Comparison of ENCODE assay signal across 8 mouse cellular contexts in genomic region chr5:72503531-72504523, GRCm38 (mm10). TPM values are rescaled to one million over a fixed set of nuclear protein-coding genes. Genes with fewer than 3 reads are reported as not detected.
DNase-seq lines count a peak whose midpoint lies in the region; ATAC-seq lines count a peak whose summit lies in the region.

Corin (minus strand) TSS chr5:72504473.

- no peak within 1 kb of the TSS for H3K27ac ChIP-seq in embryonic facial prominence, embryonic 11.5 days (replicated peaks; ENCODE audit: low read depth, low read length)
- H3K27ac ChIP-seq in liver, embryonic 12.5 days, result no peak within 1 kb of the TSS
- no peak within 1 kb of the TSS for H3K27ac ChIP-seq in stomach, embryonic 15.5 days

- peak within 1 kb of the TSS; percentile 37 for H3K9ac ChIP-seq in embryonic facial prominence, embryonic 11.5 days (replicated peaks; ENCODE audit: low read length)
- no peak within 1 kb of the TSS for H3K9ac ChIP-seq in liver, embryonic 12.5 days
- no peak within 1 kb of the TSS for H3K9ac ChIP-seq in stomach, embryonic 15.5 days

- no peaks in the 10 kb centered on the region for H3K9me3 ChIP-seq in embryonic facial prominence, embryonic 11.5 days (replicated peaks; ENCODE audit: control insufficient read depth, low read length)
- no peaks in the 10 kb centered on the region for H3K9me3 ChIP-seq in liver, embryonic 12.5 days (replicated peaks)
- no peaks in the 10 kb centered on the region for H3K9me3 ChIP-seq in stomach, embryonic 15.5 days

- intact Hi-C loops in heart, postnatal 25 days (cut with DNase I), result loop anchor here (5.0 kb wide), 1 partner anchor 52 kb away; no protein-coding TSS in a partner anchor

- peaks cover 17% of the 10 kb centered on the region for H3K27me3 ChIP-seq in embryonic facial prominence, embryonic 11.5 days (ENCODE audit: control insufficient read depth, insufficient read depth, low read length)
- peaks cover 49% of the 10 kb centered on the region for H3K27me3 ChIP-seq in liver, embryonic 12.5 days (replicated peaks)
- H3K27me3 ChIP-seq in stomach, embryonic 15.5 days (replicated peaks), result peaks cover 24% of the 10 kb centered on the region

- WGBS in embryonic facial prominence, embryonic 11.5 days, result 1% methylated on average over 64 of the region's 64 CpGs
- WGBS in liver, embryonic 12.5 days (ENCODE audit: insufficient replicate concordance), result 3% methylated on average over 64 of the region's 64 CpGs
- 1% methylated on average over 64 of the region's 64 CpGs for WGBS in stomach, embryonic 15.5 days

- peak; percentile 11 for DNase-seq in gastrocnemius, postnatal 10 days
- DNase-seq in gastrocnemius, adult 18-20 months (ENCODE audit: low spot score), result no peak
- peak; percentile 30 for DNase-seq in embryonic facial prominence, embryonic 11.5 days (ENCODE audit: low spot score)
- DNase-seq in heart, postnatal 25 days (ENCODE audit: low spot score), result no peak
- no peak for DNase-seq in spleen, postnatal 14 days (ENCODE audit: low spot score in 2 of 2)
- DNase-seq in cerebellum, adult 11 months, result no peak

- ATAC-seq in embryonic facial prominence, embryonic 11.5 days (replicated peaks; ENCODE audit: insufficient number of reproducible peaks, low FRiP score, low TSS enrichment, low read depth), result 0 out of 2 replicates have a peak, but pooled peaks have one; percentile 24
- no peak for ATAC-seq in liver, embryonic 12.5 days
- ATAC-seq in stomach, embryonic 15.5 days (ENCODE audit: insufficient read depth, low FRiP score, low read depth), result peak; percentile 58; the same call in 1 of the 2 replicates

- no peaks in the 10 kb centered on the region for H3K36me3 ChIP-seq in embryonic facial prominence, embryonic 11.5 days (replicated peaks; ENCODE audit: control insufficient read depth, insufficient read depth, low read depth, low read length)
- no peaks in the 10 kb centered on the region for H3K36me3 ChIP-seq in liver, embryonic 12.5 days
- no peaks in the 10 kb centered on the region for H3K36me3 ChIP-seq in stomach, embryonic 15.5 days

- peak within 1 kb of the TSS; percentile 69 for H3K4me2 ChIP-seq in embryonic facial prominence, embryonic 11.5 days (ENCODE audit: low read depth, low read length)
- peak within 1 kb of the TSS; percentile 56 for H3K4me2 ChIP-seq in liver, embryonic 12.5 days
- peak within 1 kb of the TSS; percentile 79 for H3K4me2 ChIP-seq in stomach, embryonic 15.5 days

- no peaks in the 10 kb centered on the region; the same call in 1 of the 2 replicates for H3K4me1 ChIP-seq in embryonic facial prominence, embryonic 11.5 days (ENCODE audit: control insufficient read depth, insufficient read depth, low read length)
- peaks cover 11% of the 10 kb centered on the region; the same call in 1 of the 2 replicates for H3K4me1 ChIP-seq in liver, embryonic 12.5 days
- H3K4me1 ChIP-seq in stomach, embryonic 15.5 days, result peaks cover 16% of the 10 kb centered on the region

- peak within 1 kb of the TSS; percentile 43 for H3K4me3 ChIP-seq in embryonic facial prominence, embryonic 11.5 days (ENCODE audit: low read depth, low read length)
- peak within 1 kb of the TSS; percentile 38 for H3K4me3 ChIP-seq in liver, embryonic 12.5 days
- H3K4me3 ChIP-seq in stomach, embryonic 15.5 days (replicated peaks), result peak within 1 kb of the TSS; percentile 39

RNA-seq across cellular contexts. Expression of gene Corin, which starts in this region (rescaled TPM):
- under 1 TPM; 0.66 to 0.84 TPM for total RNA-seq in gastrocnemius, postnatal 10 days (2021)
- total RNA-seq in gastrocnemius, adult 18-20 months (2021), result under 1 TPM; 0.07 to 0.55 TPM
- 4.0 and 4.2 TPM in 2 replicates for polyA plus RNA-seq in embryonic facial prominence, embryonic 11.5 days (2014; fragmentation: Nextera tagmentation; extraction: Ambion mirVana)
- 100 to 1,000 TPM; 116 to 139 TPM for total RNA-seq in heart, postnatal 25 days (2021)
- 0.54 and 0.57 TPM in 2 replicates for polyA plus RNA-seq in liver, embryonic 12.5 days (2016; fragmentation: Nextera tagmentation; extraction: Ambion mirVana)
- polyA plus RNA-seq in stomach, embryonic 15.5 days (2015; fragmentation: Nextera tagmentation; extraction: Ambion mirVana), result 0.90 and 1.1 TPM in 2 replicates

Comparison
In these comparisons a context has a peak if more than half of its experiments do, and no peak if none do; other contexts are left out.
1. RNA of gene Corin (total RNA-seq): 116 to 139 TPM in heart, postnatal 25 days; 0.66 to 0.84 TPM in gastrocnemius, postnatal 10 days and 0.07 to 0.55 TPM in gastrocnemius, adult 18-20 months; every median in the first group is over 10 times any median in the second.
2. Peak in DNase-seq in gastrocnemius, postnatal 10 days; RNA of the gene not detected or under 1 TPM.
3. Peak in every context shown above with its lines, with median percentiles within 50 percentile points of each other: H3K4me2 ChIP-seq and H3K4me3 ChIP-seq.